Mouse (Mus musculus) CH12.LX (cell line): ENCODE results near the gene Gys2.

Experiments used
- CTCF ChIP-seq, 2 experiments: IDR thresholded peaks in 1 of 2; conservative IDR thresholded peaks in 1 of 2; 2 replicates each; pipeline ENCODE4 v1.5.1; 2011 to 2012; ENCODE audit warnings: low read depth in 2 of 2, low read length in 2 of 2, improper control_type of control experiment in 1 of 2, inconsistent platforms in 1 of 2, mild to moderate bottlenecking in 1 of 2, moderate library complexity in 1 of 2
- ETS1 ChIP-seq: conservative IDR thresholded peaks from 2 replicates; pipeline ENCODE4 v1.6.1; 2012; ENCODE audit warnings: low read depth, mild to moderate bottlenecking, inconsistent platforms, low read length, improper control_type of control experiment, moderate library complexity
- JUND ChIP-seq: conservative IDR thresholded peaks from 2 replicates; pipeline ENCODE4 v1.6.1; 2011; ENCODE audit warnings: low read depth, low read length, improper control_type of control experiment
- MAZ ChIP-seq: IDR thresholded peaks from 2 replicates; pipeline ENCODE4 v1.6.1; 2012; ENCODE audit warnings: low read depth, mild to moderate bottlenecking, inconsistent platforms, low read length, improper control_type of control experiment, moderate library complexity
- RCOR1 ChIP-seq: conservative IDR thresholded peaks from 2 replicates; pipeline ENCODE4 v1.6.1; 2012; ENCODE audit warnings: low read depth, mild to moderate bottlenecking, inconsistent platforms, low read length, improper control_type of control experiment

- TF ChIP-seq ETS1 = no peak
- no peak for TF ChIP-seq CTCF (conservative IDR thresholded peaks at IDR 0.05 in 1 of 2, IDR thresholded peaks at IDR 0.05 in 1 of 2; ENCODE audit: low read depth in 2 of 2, low read length in 2 of 2)
- TF ChIP-seq MAZ = no peak
- TF ChIP-seq RCOR1 = no peak
- TF ChIP-seq JUND = no peak
Observed at GRCm38 (mm10) chr6:142379961-142380360, 92.9 kb downstream of the Gys2 start.
